Mouse (Mus musculus): ENCODE measurements around the gene Padi4. TPM values are rescaled to one million over a fixed set of nuclear protein-coding genes. Genes with fewer than 3 reads are reported as not detected.

Gene Padi4
- polyA plus RNA-seq, 1 experiment from 2014 or later, result 0.09 TPM

DNA sequence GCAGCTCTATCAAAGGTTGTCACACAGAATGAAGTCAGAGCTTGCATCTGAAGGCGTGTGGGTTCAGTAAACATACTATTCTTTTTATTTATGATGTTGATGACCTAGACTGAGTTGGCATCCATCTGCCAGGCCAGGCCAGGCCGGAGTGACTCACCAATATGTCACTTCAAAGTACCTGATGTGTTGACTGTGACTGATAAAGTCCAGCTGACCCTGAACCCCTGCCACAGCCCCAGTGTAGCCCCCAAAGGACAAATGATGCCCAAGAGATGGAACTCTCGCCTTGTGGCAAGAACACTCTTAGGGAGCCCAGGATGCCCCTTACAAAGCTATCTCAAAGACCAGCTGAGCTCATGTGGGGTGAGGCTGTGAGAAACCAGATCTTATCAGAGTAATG is 18.2 kb downstream of the Padi4 start:
- Histone ChIP-seq H3K4me3 (no peak overlapping the region), H3K4me1 (replicated peaks) (peaks cover 16% of the 10 kb centered on the region), H3K27ac (no peak overlapping the region), H3K4me2 (no peak overlapping the region), H3K9me3 (no peaks in the 10 kb centered on the region), H3K9ac (no peak overlapping the region), H3K36me3 (no peaks in the 10 kb centered on the region), H3K27me3 (no peaks in the 10 kb centered on the region)
- no peak for ATAC-seq (ENCODE audit: low FRiP score)
- 85% methylated on average over 3 of the region's 3 CpGs for whole genome bisulfite sequencing

DNA sequence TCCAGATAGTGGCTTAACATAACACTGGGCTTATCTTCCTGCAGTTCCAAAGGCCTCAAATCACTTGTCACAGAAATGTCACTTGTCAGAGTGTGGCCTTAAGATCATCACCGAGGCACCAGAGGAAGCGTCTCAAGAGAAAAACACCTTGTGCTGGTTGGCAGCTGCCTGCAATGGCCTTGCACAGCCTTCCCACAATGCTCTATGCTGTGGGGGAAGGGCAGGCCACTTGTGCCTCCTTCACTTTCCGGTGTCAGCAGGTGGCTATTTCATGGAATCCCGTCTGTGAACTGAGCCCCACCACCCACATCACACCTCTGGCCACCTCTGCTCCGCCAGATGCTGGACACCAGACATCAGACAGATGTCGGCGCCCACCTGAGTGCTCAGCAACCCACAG is 20.7 kb downstream of the Padi4 start:
- no peak overlapping the region for H3K4me2 ChIP-seq
- H3K27ac ChIP-seq, result no peak overlapping the region
- ATAC-seq (ENCODE audit: low FRiP score), result no peak
- no peak overlapping the region for H3K9ac ChIP-seq
- H3K4me3 ChIP-seq, result no peak overlapping the region
- no peaks in the 10 kb centered on the region for H3K27me3 ChIP-seq
- WGBS, result 71% methylated on average over 7 of the region's 7 CpGs
- H3K9me3 ChIP-seq, result no peaks in the 10 kb centered on the region
- peaks cover 22% of the 10 kb centered on the region for H3K4me1 ChIP-seq (replicated peaks)
- H3K36me3 ChIP-seq, result no peaks in the 10 kb centered on the region

- peak overlapping the region; percentile 24 for H3K4me3 ChIP-seq
These were observed 23.7 kb downstream of the Padi4 start for GRCm38 (mm10) chr4:140750328-140750727.

GRCm38 (mm10) chr4:140747978-140748377 is 26.1 kb downstream of the Padi4 start:
- peaks cover 17% of the 10 kb centered on the region for H3K4me1 ChIP-seq (replicated peaks)
- 0 out of 2 replicates have a peak, but pooled peaks cover 7% of the 10 kb centered on the region for H3K27me3 ChIP-seq
- H3K9ac ChIP-seq, result no peak overlapping the region
- no peak overlapping the region for H3K4me3 ChIP-seq
- no peak overlapping the region for H3K27ac ChIP-seq
- H3K4me2 ChIP-seq, result no peak overlapping the region
- no peaks in the 10 kb centered on the region for H3K36me3 ChIP-seq
- no peaks in the 10 kb centered on the region for H3K9me3 ChIP-seq
- WGBS, result 35% methylated on average over 12 of the region's 12 CpGs
- no peak for ATAC-seq (ENCODE audit: low FRiP score)

More at GRCm38 (mm10) chr4:140750328-140750727, 23.7 kb downstream of the Padi4 start:
- ATAC-seq (ENCODE audit: low FRiP score), result no peak
- Histone ChIP-seq H3K36me3 (no peaks in the 10 kb centered on the region), H3K4me2 (peak overlapping the region; percentile 45), H3K4me1 (replicated peaks) (peaks cover 12% of the 10 kb centered on the region), H3K27me3 (0 out of 2 replicates have a peak, but pooled peaks cover 7% of the 10 kb centered on the region), H3K9ac (no peak overlapping the region), H3K9me3 (no peaks in the 10 kb centered on the region), H3K27ac (no peak overlapping the region)
- WGBS, result 9% methylated on average over 19 of the region's 19 CpGs

DNA sequence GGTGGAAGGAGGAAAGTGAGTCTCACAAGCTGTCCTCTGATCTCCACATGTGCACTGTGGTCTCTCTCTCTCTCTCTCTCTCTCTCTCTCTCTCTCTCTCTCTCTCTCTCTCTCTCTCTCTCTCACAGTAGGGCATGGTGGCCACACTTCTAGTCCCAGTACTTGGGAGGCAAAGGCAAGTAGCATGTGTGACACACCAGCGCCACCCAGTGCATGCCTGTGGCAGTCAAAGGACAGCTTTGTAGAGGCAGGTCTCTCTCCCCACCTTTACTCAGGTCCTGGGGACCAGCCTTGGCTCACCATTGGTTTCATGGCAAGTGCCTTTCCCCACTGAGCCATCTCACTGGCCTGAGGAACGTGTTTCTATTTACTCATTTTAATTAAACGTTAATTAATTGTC is 29.4 kb downstream of the Padi4 start:
- H3K4me3 ChIP-seq, result no peak overlapping the region
- H3K4me2 ChIP-seq, result no peak overlapping the region
- no peak overlapping the region for H3K9ac ChIP-seq
- no peak overlapping the region for H3K27ac ChIP-seq
- peaks cover 16% of the 10 kb centered on the region for H3K4me1 ChIP-seq (replicated peaks)
- WGBS, result 20% methylated on average over 3 of the region's 3 CpGs
- H3K36me3 ChIP-seq, result no peaks in the 10 kb centered on the region
- ATAC-seq (ENCODE audit: low FRiP score), result no peak
- no peaks in the 10 kb centered on the region for H3K9me3 ChIP-seq
- H3K27me3 ChIP-seq, result 0 out of 2 replicates have a peak, but pooled peaks cover 7% of the 10 kb centered on the region

DNA sequence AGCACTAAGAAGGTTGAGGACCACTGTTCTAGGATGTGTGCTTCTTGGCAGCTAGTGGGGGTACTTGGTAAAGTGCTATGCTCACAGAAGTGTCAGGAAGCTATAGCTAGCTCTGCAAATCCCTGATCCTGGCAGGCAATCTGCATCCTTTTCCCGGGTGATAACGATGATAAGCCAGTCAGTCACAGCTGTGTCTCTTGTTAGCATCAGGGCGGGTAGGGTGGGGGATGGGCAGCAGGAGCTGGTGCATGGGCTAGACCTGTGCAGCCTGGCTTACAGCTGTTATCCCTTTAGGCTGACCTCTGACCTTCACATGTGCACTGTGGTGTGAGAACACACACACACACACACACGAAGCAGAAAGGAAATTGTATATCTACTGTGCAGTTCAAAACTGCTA is 30.9 kb downstream of the Padi4 start:
- Histone ChIP-seq H3K27ac (no peak overlapping the region), H3K27me3 (0 out of 2 replicates have a peak, but pooled peaks cover 7% of the 10 kb centered on the region), H3K4me1 (replicated peaks) (peaks cover 14% of the 10 kb centered on the region), H3K9ac (no peak overlapping the region), H3K9me3 (no peaks in the 10 kb centered on the region), H3K4me2 (no peak overlapping the region), H3K4me3 (no peak overlapping the region), H3K36me3 (no peaks in the 10 kb centered on the region)
- ATAC-seq (ENCODE audit: low FRiP score), result no peak
- WGBS, result 42% methylated on average over 4 of the region's 4 CpGs

GRCm38 (mm10) chr4:140742543-140742942 is 31.5 kb downstream of the Padi4 start, which contains the start of gene Padi6:
Padi6 (minus strand) TSS chr4:140742643.
- 87% methylated on average over 2 of the region's 2 CpGs for WGBS
- H3K4me2 ChIP-seq, result no peak within 1 kb of the TSS
- H3K9ac ChIP-seq, result no peak within 1 kb of the TSS
- no peak within 1 kb of the TSS for H3K4me3 ChIP-seq
- no peaks in the 10 kb centered on the region for H3K36me3 ChIP-seq
- no peak within 1 kb of the TSS for H3K27ac ChIP-seq
- ATAC-seq (ENCODE audit: low FRiP score), result no peak
- no peaks in the 10 kb centered on the region for H3K9me3 ChIP-seq
- H3K27me3 ChIP-seq, result 0 out of 2 replicates have a peak, but pooled peaks cover 7% of the 10 kb centered on the region
- H3K4me1 ChIP-seq (replicated peaks), result peaks cover 10% of the 10 kb centered on the region

DNA sequence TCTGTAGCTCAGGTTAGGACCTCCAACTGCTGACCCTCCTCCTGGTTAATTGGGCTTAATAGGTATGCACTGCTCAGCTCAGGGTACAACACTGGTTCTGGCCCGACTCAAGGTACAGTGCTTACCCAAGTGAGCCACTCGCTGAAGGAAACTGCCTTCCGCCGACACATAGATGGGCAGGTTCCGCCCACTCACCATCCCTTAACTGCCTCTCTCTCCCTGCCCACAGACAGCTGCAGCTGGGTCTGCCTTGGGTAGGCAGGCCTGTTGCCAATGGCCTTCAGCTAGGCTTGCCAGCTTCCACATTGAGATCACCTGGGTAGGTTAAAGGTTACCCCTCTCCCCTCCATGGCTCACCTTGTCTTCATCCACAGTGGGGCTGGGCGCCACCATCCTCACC is 32.6 kb downstream of the Padi4 start:
- H3K9me3 ChIP-seq, result no peaks in the 10 kb centered on the region
- H3K27me3 ChIP-seq, result 0 out of 2 replicates have a peak, but pooled peaks cover 3% of the 10 kb centered on the region
- peaks cover 10% of the 10 kb centered on the region for H3K4me1 ChIP-seq (replicated peaks)
- no peak overlapping the region for H3K4me2 ChIP-seq
- WGBS, result 92% methylated on average over 6 of the region's 6 CpGs
- no peak overlapping the region for H3K9ac ChIP-seq
- no peaks in the 10 kb centered on the region for H3K36me3 ChIP-seq
- ATAC-seq (ENCODE audit: low FRiP score), result no peak
- no peak overlapping the region for H3K27ac ChIP-seq
- no peak overlapping the region for H3K4me3 ChIP-seq

DNA sequence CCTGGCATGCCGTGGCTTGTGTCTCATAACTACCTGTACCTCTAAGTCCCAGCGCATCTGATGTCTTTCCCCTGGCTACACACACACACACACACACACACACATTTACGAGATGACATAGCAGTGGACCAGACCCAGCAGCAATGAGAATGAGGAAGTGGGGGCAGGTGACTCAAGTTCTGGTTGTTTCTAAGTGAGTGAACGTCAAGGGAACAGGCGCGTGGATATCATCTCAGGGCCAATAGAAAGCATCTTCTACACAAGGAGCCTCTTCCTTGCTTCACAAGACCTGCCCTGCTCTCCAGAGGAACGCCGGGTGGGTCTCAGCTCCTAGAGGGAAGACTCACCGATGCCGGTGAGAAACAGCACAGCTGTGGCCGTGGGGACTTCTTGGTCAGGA is 33.4 kb downstream of the Padi4 start:
- Histone ChIP-seq H3K27me3 (no peaks in the 10 kb centered on the region), H3K4me3 (no peak overlapping the region), H3K9me3 (no peaks in the 10 kb centered on the region), H3K4me2 (no peak overlapping the region), H3K4me1 (replicated peaks) (peaks cover 10% of the 10 kb centered on the region), H3K36me3 (no peaks in the 10 kb centered on the region), H3K27ac (no peak overlapping the region), H3K9ac (no peak overlapping the region)
- no peak for ATAC-seq (ENCODE audit: low FRiP score)
- whole genome bisulfite sequencing, result 92% methylated on average over 11 of the region's 11 CpGs

DNA sequence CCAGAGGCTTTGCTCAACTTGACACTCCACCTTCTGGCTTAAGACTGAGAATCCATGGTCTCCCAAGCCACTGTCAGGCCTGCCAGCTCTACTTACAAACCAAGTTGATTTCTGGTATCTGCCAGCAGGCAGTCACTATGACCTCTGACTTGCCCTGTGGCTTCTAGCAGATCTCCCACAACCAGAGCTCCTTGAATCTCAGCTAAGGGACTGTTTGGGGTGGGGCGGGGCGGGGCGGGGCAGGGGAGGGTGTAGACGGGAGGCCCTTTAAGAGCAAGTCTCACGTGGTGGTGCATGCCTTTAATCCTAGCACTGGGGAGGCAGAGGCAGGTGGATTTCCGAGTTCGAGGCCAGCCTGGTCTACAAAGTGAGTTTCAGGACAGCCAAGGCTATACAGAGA is 41.2 kb downstream of the Padi4 start:
- Histone ChIP-seq H3K9me3 (no peaks in the 10 kb centered on the region), H3K27me3 (no peaks in the 10 kb centered on the region), H3K4me3 (no peak overlapping the region), H3K4me2 (no peak overlapping the region), H3K4me1 (replicated peaks) (no peaks in the 10 kb centered on the region), H3K9ac (no peak overlapping the region), H3K36me3 (no peaks in the 10 kb centered on the region), H3K27ac (no peak overlapping the region)
- no peak for ATAC-seq (ENCODE audit: low FRiP score)
- 78% methylated on average over 7 of the region's 7 CpGs for WGBS

DNA sequence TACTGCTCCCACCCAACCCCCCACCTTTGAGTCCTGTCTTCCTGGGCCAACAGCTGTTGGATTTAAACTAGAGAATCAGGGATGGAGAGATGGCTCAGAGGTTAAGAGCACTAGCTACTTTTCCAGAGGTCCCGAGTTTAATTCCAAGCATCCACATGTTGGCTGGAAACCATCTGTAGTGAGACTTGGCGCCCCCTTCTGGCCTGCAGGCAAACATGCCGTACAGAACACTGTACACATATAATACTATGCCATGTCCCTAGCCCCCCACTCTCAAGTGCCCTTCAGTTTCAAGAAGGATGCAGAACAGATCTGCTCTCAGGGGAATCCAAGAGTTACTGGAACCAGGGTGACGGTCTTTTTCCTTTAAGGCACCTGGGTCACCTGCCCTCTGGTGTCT is 42.4 kb downstream of the Padi4 start:
- H3K27ac ChIP-seq, result no peak overlapping the region
- no peak overlapping the region for H3K4me3 ChIP-seq
- 84% methylated on average over 4 of the region's 4 CpGs for WGBS
- H3K9ac ChIP-seq, result no peak overlapping the region
- H3K9me3 ChIP-seq, result no peaks in the 10 kb centered on the region
- no peaks in the 10 kb centered on the region for H3K27me3 ChIP-seq
- H3K4me1 ChIP-seq (replicated peaks), result no peaks in the 10 kb centered on the region
- ATAC-seq (ENCODE audit: low FRiP score), result no peak
- H3K4me2 ChIP-seq, result no peak overlapping the region
- H3K36me3 ChIP-seq, result no peaks in the 10 kb centered on the region

- Histone ChIP-seq H3K9me3 (no peaks in the 10 kb centered on the region), H3K4me1 (replicated peaks) (0 out of 2 replicates have a peak, but pooled peaks cover 9% of the 10 kb centered on the region), H3K4me3 (no peak overlapping the region), H3K36me3 (peaks cover 14% of the 10 kb centered on the region), H3K27ac (no peak overlapping the region), H3K4me2 (no peak overlapping the region), H3K9ac (no peak overlapping the region), H3K27me3 (no peaks in the 10 kb centered on the region)
- no peak for ATAC-seq (ENCODE audit: low FRiP score)
- WGBS, result 93% methylated on average over 12 of the region's 12 CpGs
These were observed 47.1 kb downstream of the Padi4 start for GRCm38 (mm10) chr4:140726907-140727306.

- WGBS, result 76% methylated on average over 6 of the region's 6 CpGs
- Histone ChIP-seq H3K27ac (0 out of 2 replicates have a peak overlapping the region, but pooled peaks have one; percentile 10), H3K9me3 (no peaks in the 10 kb centered on the region), H3K4me1 (replicated peaks) (0 out of 2 replicates have a peak, but pooled peaks cover 9% of the 10 kb centered on the region), H3K9ac (0 out of 2 replicates have a peak overlapping the region, but pooled peaks have one; percentile 9), H3K36me3 (peaks cover 35% of the 10 kb centered on the region), H3K27me3 (no peaks in the 10 kb centered on the region), H3K4me3 (no peak overlapping the region), H3K4me2 (no peak overlapping the region)
- no peak for ATAC-seq (ENCODE audit: low FRiP score)
These were observed 49.3 kb downstream of the Padi4 start for GRCm38 (mm10) chr4:140724739-140725138.
